Mouse (Mus musculus) heart, postnatal 36 days (tissue): ENCODE data around the gene Osbp2. TPM values are rescaled to one million over a fixed set of nuclear protein-coding genes. Genes with fewer than 3 reads are reported as not detected.

Experiments
- DNase-seq, 2 experiments: peaks; one replicate each; pipeline ENCODE4 v3.0.0; 2021 to 2022
- intact Hi-C: fragments of 180-260 bp; cut with DNase I; formaldehyde crosslinking; loops from one replicate; pipeline ENCODE4 v1.15.1; 2025
- total RNA-seq, 2 experiments: library from RNA; stranded (reverse); gene quantifications; 2 replicates each; pipeline ENCODE4 v1.2.3; 2021

Gene Osbp2
- total RNA-seq, 2 experiments from 2014 or later: 14.1 to 14.3 TPM

GRCm38 (mm10) chr11:3767830-3768229, 95.9 kb downstream of the Osbp2 start:
- intact Hi-C loops: no loop called here
- DNase-seq: no peak

- DNase-seq: no peak
- intact Hi-C loops: no loop called here
Observed at GRCm38 (mm10) chr11:3766964-3767363, 96.7 kb downstream of the Osbp2 start.

- intact Hi-C loops: no loop called here
- DNase-seq: no peak
Observed at GRCm38 (mm10) chr11:3764352-3764751, 99.4 kb downstream of the Osbp2 start.

GRCm38 (mm10) chr11:3761775-3762501, 101.8 kb downstream of the Osbp2 start:
- no peak for DNase-seq
- intact Hi-C loops: no loop called here

GRCm38 (mm10) chr11:3761339-3761738, 102.4 kb downstream of the Osbp2 start:
- no peak for DNase-seq
- intact Hi-C loops: no loop called here

- no peak for DNase-seq
- intact Hi-C loops: no loop called here
Observed at GRCm38 (mm10) chr11:3759433-3759832, 104.3 kb downstream of the Osbp2 start.

GRCm38 (mm10) chr11:3755341-3755740, 108.4 kb downstream of the Osbp2 start:
- DNase-seq: no peak

GRCm38 (mm10) chr11:3754685-3755084, 109.0 kb downstream of the Osbp2 start:
- DNase-seq: no peak
- intact Hi-C loops: no loop called here

More at GRCm38 (mm10) chr11:3755341-3755740, 108.4 kb downstream of the Osbp2 start:
- intact Hi-C loops: no loop called here

GRCm38 (mm10) chr11:3753897-3754296, 109.8 kb downstream of the Osbp2 start:
- DNase-seq: no peak
- intact Hi-C loops: no loop called here

- no peak for DNase-seq
- intact Hi-C loops: no loop called here
Observed at GRCm38 (mm10) chr11:3752766-3753165, 110.9 kb downstream of the Osbp2 start.

- no peak for DNase-seq
- intact Hi-C loops: no loop called here
Observed at GRCm38 (mm10) chr11:3749831-3750230, 113.9 kb downstream of the Osbp2 start.

GRCm38 (mm10) chr11:3742449-3742848, 121.3 kb downstream of the Osbp2 start:
- intact Hi-C loops: no loop called here
- DNase-seq: no peak

GRCm38 (mm10) chr11:3741183-3741582, 122.5 kb downstream of the Osbp2 start:
- intact Hi-C loops: no loop called here
- no peak for DNase-seq

- intact Hi-C loops: no loop called here
- no peak for DNase-seq
Observed at GRCm38 (mm10) chr11:3738778-3739177, 124.9 kb downstream of the Osbp2 start.

GRCm38 (mm10) chr11:3735715-3736114, 128.0 kb downstream of the Osbp2 start:
- intact Hi-C loops: no loop called here
- no peak for DNase-seq

- intact Hi-C loops: no loop called here
- no peak for DNase-seq
Observed at GRCm38 (mm10) chr11:3733933-3734636, 129.6 kb downstream of the Osbp2 start.

GRCm38 (mm10) chr11:3731469-3731868, 132.2 kb downstream of the Osbp2 start:
- no peak for DNase-seq
- intact Hi-C loops: no loop called here

- intact Hi-C loops: no loop called here
- DNase-seq: no peak
Observed at GRCm38 (mm10) chr11:3727438-3728105, 136.1 kb downstream of the Osbp2 start.

GRCm38 (mm10) chr11:3725331-3726054, 138.2 kb downstream of the Osbp2 start:
- intact Hi-C loops: no loop called here

GRCm38 (mm10) chr11:3724726-3725125, 139.0 kb downstream of the Osbp2 start:
- intact Hi-C loops: no loop called here
- DNase-seq: no peak

More at GRCm38 (mm10) chr11:3725331-3726054, 138.2 kb downstream of the Osbp2 start:
- DNase-seq: no peak

GRCm38 (mm10) chr11:3723910-3724309, 139.8 kb downstream of the Osbp2 start:
- intact Hi-C loops: no loop called here
- no peak for DNase-seq
